ENCODE assay signal across 17 mouse cellular contexts in the genomic region with DNA sequence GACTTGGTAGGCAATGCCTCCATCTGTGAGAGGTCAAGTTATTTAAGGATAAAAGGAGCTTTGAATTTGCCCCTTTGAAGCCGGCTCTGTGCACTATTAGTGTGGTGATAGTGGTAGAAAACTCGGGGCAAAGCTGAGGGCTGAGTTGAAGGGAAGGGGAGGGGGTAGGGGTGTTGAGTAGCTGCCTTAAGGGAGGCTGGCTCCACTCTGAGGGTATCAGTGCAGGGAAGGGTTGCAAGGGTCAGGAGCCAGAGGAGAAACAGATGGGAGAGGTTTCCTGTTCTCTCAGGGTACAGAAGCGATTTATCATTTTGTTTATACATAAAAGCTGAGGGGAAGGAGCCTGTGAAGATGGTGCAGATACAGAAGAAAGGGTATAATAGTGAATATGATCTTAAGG.
DNase-seq lines count a peak whose midpoint lies in the region; ATAC-seq and TF ChIP-seq lines count a peak whose summit lies in the region.
"Had no signal": no experiment of that assay in that cellular context is flagged by ENCODE, and none has a peak within 500 bp of the region (broad histone marks: within the 10 kb centered on the region; RNA-seq: fewer than 3 reads in every experiment).

No protein-coding gene starts in this region.

- H3K9me3 ChIP-seq in forebrain, embryonic 10.5 days, result 0 out of 2 replicates have a peak, but pooled peaks cover 3% of the 10 kb centered on the region
- H3K9me3 ChIP-seq in forebrain, embryonic 12.5 days, result no peaks in the 10 kb centered on the region
- no peaks in the 10 kb centered on the region for H3K9me3 ChIP-seq in stomach, embryonic 14.5 days (ENCODE audit: control insufficient read depth, low read depth, low read length)
- no peaks in the 10 kb centered on the region for H3K9me3 ChIP-seq in stomach, postnatal 0 days (ENCODE audit: control insufficient read depth, low read length)
- H3K9me3 ChIP-seq: G1E had no signal

- H3K4me1 ChIP-seq in forebrain, embryonic 10.5 days, result peaks cover 17% of the 10 kb centered on the region
- no peaks in the 10 kb centered on the region for H3K4me1 ChIP-seq in forebrain, embryonic 12.5 days
- no peaks in the 10 kb centered on the region for H3K4me1 ChIP-seq in stomach, embryonic 14.5 days (ENCODE audit: control insufficient read depth, insufficient read depth, low read length)
- no peaks in the 10 kb centered on the region for H3K4me1 ChIP-seq in stomach, postnatal 0 days (replicated peaks; ENCODE audit: control insufficient read depth, insufficient read depth)

- peak overlapping the region; percentile 40 for H3K27ac ChIP-seq in forebrain, embryonic 10.5 days
- no peak overlapping the region for H3K27ac ChIP-seq in forebrain, embryonic 12.5 days
- H3K27ac ChIP-seq in stomach, embryonic 14.5 days (ENCODE audit: low read length), result no peak overlapping the region
- no peak overlapping the region for H3K27ac ChIP-seq in stomach, postnatal 0 days (replicated peaks)

- H3K9ac ChIP-seq in forebrain, embryonic 12.5 days, result no peak overlapping the region
- H3K9ac ChIP-seq in stomach, embryonic 14.5 days (replicated peaks; ENCODE audit: low read depth, low read length), result no peak overlapping the region
- no peak overlapping the region for H3K9ac ChIP-seq in stomach, postnatal 0 days (ENCODE audit: low read length)

- H3K4me2 ChIP-seq in forebrain, embryonic 12.5 days, result no peak overlapping the region
- no peak overlapping the region for H3K4me2 ChIP-seq in stomach, embryonic 14.5 days (replicated peaks; ENCODE audit: low read depth, low read length)
- no peak overlapping the region for H3K4me2 ChIP-seq in stomach, postnatal 0 days (replicated peaks; ENCODE audit: low read depth)

- DNase-seq in forebrain, embryonic 10.5 days (ENCODE audit: extremely low spot score, low spot score), result no peak
- peak; percentile 9 for DNase-seq in kidney, postnatal 10 days
- no peak for DNase-seq in kidney, adult 8-10 months
- no peak for DNase-seq in stomach, postnatal 0 days (ENCODE audit: low spot score)
- DNase-seq in right cerebral cortex, adult 18-20 months, result no peak
- DNase-seq in spleen, postnatal 4 days (ENCODE audit: low spot score in 2 of 2), result no peak
- DNase-seq: cerebellum, adult 9-11 months; heart, adult 11 months; layer of hippocampus, postnatal 36 days; lung, postnatal 10 days; retina, postnatal 1 day had no signal

- H3K36me3 ChIP-seq in forebrain, embryonic 10.5 days (replicated peaks), result no peaks in the 10 kb centered on the region
- H3K36me3 ChIP-seq in forebrain, embryonic 12.5 days (replicated peaks), result no peaks in the 10 kb centered on the region
- no peaks in the 10 kb centered on the region for H3K36me3 ChIP-seq in stomach, embryonic 14.5 days (ENCODE audit: control insufficient read depth, insufficient read depth, low read length)
- H3K36me3 ChIP-seq in stomach, postnatal 0 days (ENCODE audit: control insufficient read depth, insufficient read depth, low read length), result no peaks in the 10 kb centered on the region
- H3K36me3 ChIP-seq: G1E had no signal

- H3K27me3 ChIP-seq in forebrain, embryonic 10.5 days (ENCODE audit: poor library complexity, severe bottlenecking), result no peaks in the 10 kb centered on the region
- H3K27me3 ChIP-seq in forebrain, embryonic 12.5 days, result no peaks in the 10 kb centered on the region
- no peaks in the 10 kb centered on the region for H3K27me3 ChIP-seq in stomach, embryonic 14.5 days (ENCODE audit: control insufficient read depth, insufficient read depth, low read length)
- no peaks in the 10 kb centered on the region for H3K27me3 ChIP-seq in stomach, postnatal 0 days (ENCODE audit: control insufficient read depth, insufficient read depth, low read length)

- no peak for TF ChIP-seq CTCF in stomach, postnatal 0 days (IDR thresholded peaks at IDR 0.05; ENCODE audit: low read depth)

- no peak for ATAC-seq in forebrain, embryonic 12.5 days (ENCODE audit: low FRiP score)
- ATAC-seq in stomach, embryonic 14.5 days (ENCODE audit: insufficient number of reproducible peaks, insufficient read depth, low FRiP score, low read depth), result 0 out of 2 replicates have a peak, but pooled peaks have one; percentile 46
- ATAC-seq in stomach, postnatal 0 days (ENCODE audit: low FRiP score, low TSS enrichment), result no peak
- ATAC-seq: CD4-positive, CD25-positive, alpha-beta regulatory T cell, adult 4 months; inflammation-experienced regulatory T-cells, adult 6 months had no signal

- no peak overlapping the region for H3K4me3 ChIP-seq in forebrain, embryonic 10.5 days
- H3K4me3 ChIP-seq in forebrain, embryonic 12.5 days (replicated peaks), result no peak overlapping the region
- no peak overlapping the region for H3K4me3 ChIP-seq in stomach, embryonic 14.5 days (ENCODE audit: low read depth, low read length)
- no peak overlapping the region for H3K4me3 ChIP-seq in stomach, postnatal 0 days (ENCODE audit: low read depth, low read length)
- H3K4me3 ChIP-seq: erythroblast, embryonic 14.5 days had no signal

- TF ChIP-seq EP300 in stomach, postnatal 0 days (optimal IDR thresholded peaks at IDR 0.05), result no peak

- 36% methylated on average over 3 of the region's 3 CpGs for WGBS in forebrain, embryonic 10.5 days
- WGBS in forebrain, embryonic 12.5 days, result 36% methylated on average over 3 of the region's 3 CpGs
- 16% methylated on average over 3 of the region's 3 CpGs for WGBS in stomach, embryonic 14.5 days
- WGBS in stomach, postnatal 0 days, result 31% methylated on average over 3 of the region's 3 CpGs
